Mouse (Mus musculus) forebrain, embryonic 10.5 days (tissue): ENCODE measurements at regions not wholly inside any gene's neighbourhood (a gene's known extent, or its start where the extent isn't known, plus 50 kb on each side); places are given as distances from the start of the nearest gene placed in this dataset.

Experiments used
- DNase-seq: peaks from one replicate; pipeline ENCODE4 v3.0.0-alpha.2; 2017; ENCODE audit warnings: low spot score; ENCODE audit errors: extremely low spot score
- H3K27ac ChIP-seq: fragments of 300-500 bp; sonication (generic); 2 replicates; pipeline ENCODE4 v1.5.1; 2016; ENCODE audit warnings: mild to moderate bottlenecking
- H3K27me3 ChIP-seq: fragments of 300-500 bp; sonication (generic); 2 replicates; pipeline ENCODE4 v1.6.1; 2016; ENCODE audit warnings: mild to moderate bottlenecking; ENCODE audit not compliant: poor library complexity, severe bottlenecking
- H3K36me3 ChIP-seq: fragments of 300-500 bp; sonication (generic); replicated peaks from 2 replicates; pipeline ENCODE4 v1.6.1; 2016; ENCODE audit warnings: mild to moderate bottlenecking, moderate library complexity
- H3K4me1 ChIP-seq: fragments of 300-500 bp; sonication (generic); 2 replicates; pipeline ENCODE4 v1.6.1; 2016
- H3K4me3 ChIP-seq: fragments of 300-500 bp; sonication (generic); 2 replicates; pipeline ENCODE4 v1.5.1; 2016; ENCODE audit warnings: mild to moderate bottlenecking, moderate library complexity
- H3K9me3 ChIP-seq: fragments of 300-500 bp; sonication (generic); 2 replicates; pipeline ENCODE4 v1.6.1; 2016; ENCODE audit warnings: mild to moderate bottlenecking, moderate library complexity
- WGBS: fragments of 180-500 bp; shearing (Covaris S2); methylation state at CpG from one replicate; pipeline ENCODE4 v1.1.7; 2016; 5-methylcytosine and 5-hydroxymethylcytosine counted together

- Histone ChIP-seq H3K4me3 (no peak overlapping the region), H3K4me1 (no peaks in the 10 kb centered on the region), H3K9me3 (no peaks in the 10 kb centered on the region), H3K27ac (no peak overlapping the region), H3K36me3 (no peaks in the 10 kb centered on the region), H3K27me3 (no peaks in the 10 kb centered on the region)
- 83% methylated on average over 5 of the region's 5 CpGs for WGBS
- DNase-seq = no peak
These were observed 227.3 kb downstream of the Ets1 start for GRCm38 (mm10) chr9:32863286-32863685.

GRCm38 (mm10) chr9:32868936-32869335 is 232.9 kb downstream of the Ets1 start:
- H3K9me3 ChIP-seq = no peaks in the 10 kb centered on the region
- WGBS = 88% methylated on average over 8 of the region's 8 CpGs
- H3K27me3 ChIP-seq = no peaks in the 10 kb centered on the region
- H3K36me3 ChIP-seq = no peaks in the 10 kb centered on the region
- H3K4me3 ChIP-seq = no peak overlapping the region
- no peaks in the 10 kb centered on the region for H3K4me1 ChIP-seq
- DNase-seq = no peak
- H3K27ac ChIP-seq = no peak overlapping the region

DNA sequence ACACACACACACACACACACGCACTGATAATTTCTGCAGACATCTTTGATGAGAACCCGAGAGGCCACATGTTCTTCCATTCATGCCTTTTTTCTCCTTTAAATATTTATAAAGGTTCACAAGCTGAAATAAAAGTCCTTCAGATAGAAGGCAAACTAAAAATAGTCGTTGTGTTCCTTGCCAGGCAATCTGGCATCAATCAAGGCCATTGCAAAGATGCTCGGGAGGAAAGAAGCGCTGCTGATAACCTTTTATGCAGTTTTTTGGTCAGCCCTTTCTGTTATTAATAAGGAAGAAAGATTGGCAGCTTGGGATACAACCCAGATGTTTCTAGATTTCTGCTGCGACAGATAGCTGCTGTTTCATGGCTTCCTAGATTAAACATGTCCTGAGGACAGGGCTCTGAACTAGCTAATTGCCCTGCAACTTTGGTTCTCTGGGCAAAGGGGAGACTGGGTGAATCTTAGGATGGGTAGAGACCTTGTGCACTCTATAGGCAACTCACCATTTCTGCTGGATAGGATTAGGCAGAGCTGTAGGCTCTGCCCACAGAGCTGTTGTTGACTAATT is 238.4 kb downstream of the Ets1 start:
- no peaks in the 10 kb centered on the region for H3K27me3 ChIP-seq

GRCm38 (mm10) chr9:32882819-32883587 is 247.0 kb downstream of the Ets1 start:
- no peak overlapping the region for H3K4me3 ChIP-seq
- no peaks in the 10 kb centered on the region for H3K27me3 ChIP-seq
- no peaks in the 10 kb centered on the region for H3K9me3 ChIP-seq
- peaks cover 9% of the 10 kb centered on the region for H3K4me1 ChIP-seq
- DNase-seq = no peak
- H3K36me3 ChIP-seq = no peaks in the 10 kb centered on the region
- H3K27ac ChIP-seq = no peak overlapping the region
- 74% methylated on average over 7 of the region's 7 CpGs for WGBS

More for the DNA sequence above, 238.4 kb downstream of the Ets1 start:
- no peak overlapping the region for H3K4me3 ChIP-seq
- no peaks in the 10 kb centered on the region for H3K36me3 ChIP-seq
- H3K4me1 ChIP-seq = no peaks in the 10 kb centered on the region
- DNase-seq = no peak
- no peaks in the 10 kb centered on the region for H3K9me3 ChIP-seq
- H3K27ac ChIP-seq = no peak overlapping the region
- WGBS = 72% methylated on average over 6 of the region's 6 CpGs

DNA sequence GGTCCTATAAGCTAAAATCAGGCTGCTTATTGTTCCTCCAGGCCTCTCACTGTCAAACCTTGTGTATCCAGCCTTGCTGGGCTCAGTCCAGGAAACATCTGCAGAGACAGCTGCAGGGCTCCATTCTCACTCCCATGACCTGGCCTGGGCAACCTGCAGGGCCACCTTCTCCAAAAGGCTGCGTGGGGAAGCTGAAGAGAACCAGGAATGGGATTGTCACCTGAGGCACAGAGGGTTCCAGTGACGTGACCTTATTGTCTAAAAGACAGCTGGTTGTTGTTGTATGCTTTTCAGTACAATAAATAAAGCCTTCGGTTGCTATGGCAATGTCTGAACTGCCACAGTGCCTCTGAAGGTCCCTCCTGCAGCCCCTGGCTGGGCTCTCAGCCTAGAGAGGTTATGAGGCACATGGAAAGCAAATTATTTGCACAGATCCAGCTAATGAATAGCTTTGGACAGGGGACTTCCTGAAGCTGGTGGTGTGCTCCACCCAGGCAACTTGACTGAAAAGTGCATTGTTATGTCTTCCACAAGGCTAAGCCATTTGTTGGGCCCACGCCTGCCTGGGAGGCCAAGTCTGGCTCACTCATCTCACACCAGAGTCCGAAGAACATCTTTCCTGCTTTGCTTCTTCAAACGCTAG is 250.1 kb downstream of the Ets1 start:
- 68% methylated on average over 6 of the region's 6 CpGs for WGBS
- Histone ChIP-seq H3K4me1 (peaks cover 9% of the 10 kb centered on the region), H3K36me3 (no peaks in the 10 kb centered on the region), H3K27me3 (no peaks in the 10 kb centered on the region), H3K27ac (no peak overlapping the region), H3K9me3 (no peaks in the 10 kb centered on the region), H3K4me3 (no peak overlapping the region)
- no peak for DNase-seq

- H3K27ac ChIP-seq = no peak overlapping the region
- 63% methylated on average over 4 of the region's 4 CpGs for WGBS
- no peak overlapping the region for H3K4me3 ChIP-seq
- H3K36me3 ChIP-seq = no peaks in the 10 kb centered on the region
- H3K4me1 ChIP-seq = peaks cover 5% of the 10 kb centered on the region; the same call in 1 of the 2 replicates
- no peak for DNase-seq
- no peaks in the 10 kb centered on the region for H3K27me3 ChIP-seq
- no peaks in the 10 kb centered on the region for H3K9me3 ChIP-seq
These were observed 263.8 kb downstream of the Ets1 start for GRCm38 (mm10) chr9:32899801-32900200.

DNA sequence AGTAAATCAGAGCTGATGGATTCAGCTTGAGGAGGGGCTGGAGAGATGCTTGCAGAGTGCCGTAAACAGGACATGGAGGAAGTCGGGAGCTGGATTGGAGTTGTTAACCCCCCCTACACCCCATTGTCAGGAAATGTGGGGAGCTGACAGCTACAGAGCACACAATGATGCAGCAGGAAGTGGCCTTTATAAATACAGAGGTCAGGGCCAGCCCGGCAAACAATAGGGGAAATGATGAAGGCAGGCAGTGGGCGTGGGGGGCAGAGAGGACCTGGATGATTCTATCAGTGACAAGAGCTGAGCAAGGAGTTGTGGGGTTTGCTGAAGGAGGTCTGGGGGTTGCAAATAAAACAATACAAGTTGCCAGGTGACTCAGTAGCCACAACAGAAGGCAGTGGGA is 265.3 kb downstream of the Ets1 start:
- no peak for DNase-seq
- 72% methylated on average over 4 of the region's 4 CpGs for WGBS
- Histone ChIP-seq H3K4me1 (peaks cover 5% of the 10 kb centered on the region; the same call in 1 of the 2 replicates), H3K9me3 (no peaks in the 10 kb centered on the region), H3K36me3 (no peaks in the 10 kb centered on the region), H3K27me3 (no peaks in the 10 kb centered on the region), H3K27ac (0 out of 2 replicates have a peak overlapping the region, but pooled peaks have one; percentile 21), H3K4me3 (no peak overlapping the region)

GRCm38 (mm10) chr9:32906233-32906872 is 270.3 kb downstream of the Ets1 start:
- DNase-seq = no peak
- Histone ChIP-seq H3K27me3 (no peaks in the 10 kb centered on the region), H3K36me3 (no peaks in the 10 kb centered on the region), H3K27ac (no peak overlapping the region), H3K4me3 (no peak overlapping the region), H3K4me1 (no peaks in the 10 kb centered on the region; the same call in 1 of the 2 replicates), H3K9me3 (no peaks in the 10 kb centered on the region)
- WGBS = 81% methylated on average over 8 of the region's 8 CpGs

DNA sequence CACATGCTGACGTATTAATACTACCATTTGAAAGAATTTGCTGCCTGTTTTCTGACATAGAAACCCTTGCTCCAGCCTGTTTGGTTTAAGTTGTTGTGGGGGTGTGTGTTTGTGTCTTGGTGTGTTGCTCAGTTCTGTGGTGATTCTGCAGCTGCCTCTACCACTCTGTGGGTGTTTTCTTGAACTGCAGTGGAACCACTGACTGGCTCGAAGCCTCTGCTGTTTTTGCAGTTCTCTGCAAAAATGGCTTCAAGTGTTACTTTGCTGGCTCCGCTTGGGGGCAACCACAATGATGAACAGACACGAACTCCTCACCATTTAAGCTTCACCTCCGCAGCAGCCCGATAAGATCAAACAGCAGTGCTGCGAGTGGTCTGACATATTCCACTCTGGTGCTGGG is 274.6 kb downstream of the Ets1 start:
- no peaks in the 10 kb centered on the region for H3K9me3 ChIP-seq
- H3K27me3 ChIP-seq = no peaks in the 10 kb centered on the region
- H3K4me1 ChIP-seq = peaks cover 5% of the 10 kb centered on the region; the same call in 1 of the 2 replicates
- H3K4me3 ChIP-seq = no peak overlapping the region
- 90% methylated on average over 7 of the region's 7 CpGs for WGBS
- DNase-seq = no peak
- no peaks in the 10 kb centered on the region for H3K36me3 ChIP-seq
- H3K27ac ChIP-seq = no peak overlapping the region

DNA sequence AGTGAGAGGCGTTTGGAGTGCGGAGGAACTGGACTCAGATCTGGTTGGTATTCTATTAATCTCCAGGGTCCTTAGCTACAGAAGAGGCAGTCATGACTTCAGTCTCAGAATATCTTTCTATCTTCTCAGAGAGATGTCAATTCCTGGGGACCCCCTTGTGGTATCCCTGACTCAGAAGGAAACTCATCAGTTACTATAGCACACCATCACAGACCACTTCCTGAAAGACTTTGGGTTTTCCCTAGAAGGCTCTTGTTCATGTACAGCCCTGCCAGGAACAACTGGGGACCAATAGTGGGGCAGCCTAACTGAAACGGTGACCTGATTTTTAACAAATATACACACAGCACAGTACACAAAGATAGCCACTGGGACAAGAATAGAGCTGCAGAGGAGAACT is 279.6 kb downstream of the Ets1 start:
- Histone ChIP-seq H3K27ac (no peak overlapping the region), H3K9me3 (no peaks in the 10 kb centered on the region), H3K4me3 (no peak overlapping the region), H3K4me1 (peaks cover 5% of the 10 kb centered on the region; the same call in 1 of the 2 replicates), H3K27me3 (no peaks in the 10 kb centered on the region), H3K36me3 (no peaks in the 10 kb centered on the region)
- no peak for DNase-seq
- 90% methylated on average over 3 of the region's 3 CpGs for WGBS

GRCm38 (mm10) chr9:32916731-32917130 is 280.7 kb downstream of the Ets1 start:
- Histone ChIP-seq H3K27ac (no peak overlapping the region), H3K9me3 (no peaks in the 10 kb centered on the region), H3K4me1 (peaks cover 5% of the 10 kb centered on the region; the same call in 1 of the 2 replicates), H3K4me3 (no peak overlapping the region), H3K27me3 (no peaks in the 10 kb centered on the region), H3K36me3 (no peaks in the 10 kb centered on the region)
- DNase-seq = no peak
- WGBS = 85% methylated on average over 3 of the region's 3 CpGs

DNA sequence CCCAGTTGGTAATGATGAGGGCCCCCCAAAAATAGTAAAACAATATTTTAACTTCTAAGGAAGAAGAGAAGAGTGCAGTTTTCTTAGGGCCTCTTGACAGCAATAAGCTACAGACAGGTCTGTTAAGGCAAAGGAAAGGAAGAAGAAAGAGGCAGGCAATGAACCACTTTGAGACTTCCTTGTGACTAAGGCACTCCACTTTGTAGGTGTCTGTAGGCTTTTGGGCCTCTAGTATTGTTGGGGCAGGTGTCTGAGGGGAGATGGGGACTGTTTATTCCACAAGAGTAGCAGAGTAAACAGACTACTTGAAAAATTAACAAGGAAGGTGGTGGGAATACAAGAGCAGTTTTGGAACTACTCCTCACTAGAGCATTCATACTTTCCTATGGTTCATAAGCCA is 287.9 kb downstream of the Ets1 start:
- no peaks in the 10 kb centered on the region for H3K4me1 ChIP-seq
- no peak for DNase-seq
- no peak overlapping the region for H3K27ac ChIP-seq
- H3K4me3 ChIP-seq = no peak overlapping the region
- no peaks in the 10 kb centered on the region for H3K36me3 ChIP-seq
- no peaks in the 10 kb centered on the region for H3K27me3 ChIP-seq
- no peaks in the 10 kb centered on the region for H3K9me3 ChIP-seq
